Mouse (Mus musculus): Measurements from ENCODE around the gene Pex7.

Pex7 gene

GRCm38 (mm10) chr10:19877257-19877656 lies 30.2 kb downstream of the Pex7 start:
- DNase-seq (ENCODE audit: low spot score in 2 of 2): no peak

DNA sequence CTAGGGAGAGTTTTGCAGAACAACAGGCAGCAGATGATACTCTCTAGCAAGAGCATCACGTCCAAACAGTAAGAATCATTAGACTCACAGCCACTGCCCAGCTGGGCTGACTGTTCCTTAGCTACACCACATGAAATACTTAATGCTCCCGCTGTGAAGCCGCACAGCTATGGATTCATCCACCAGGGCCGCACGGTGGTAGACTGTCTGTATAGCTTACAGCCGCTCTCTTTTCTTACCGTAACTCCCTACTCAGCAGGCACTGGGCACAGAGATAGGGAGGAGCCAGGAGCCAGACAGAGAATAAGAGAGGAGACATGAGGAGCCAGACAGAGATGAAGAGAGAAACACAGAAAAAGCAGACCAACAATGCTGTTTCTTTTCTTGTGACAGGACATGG lies 30.8 kb downstream of the Pex7 start:
- DNase-seq (ENCODE audit: low spot score in 2 of 2): no peak

DNA sequence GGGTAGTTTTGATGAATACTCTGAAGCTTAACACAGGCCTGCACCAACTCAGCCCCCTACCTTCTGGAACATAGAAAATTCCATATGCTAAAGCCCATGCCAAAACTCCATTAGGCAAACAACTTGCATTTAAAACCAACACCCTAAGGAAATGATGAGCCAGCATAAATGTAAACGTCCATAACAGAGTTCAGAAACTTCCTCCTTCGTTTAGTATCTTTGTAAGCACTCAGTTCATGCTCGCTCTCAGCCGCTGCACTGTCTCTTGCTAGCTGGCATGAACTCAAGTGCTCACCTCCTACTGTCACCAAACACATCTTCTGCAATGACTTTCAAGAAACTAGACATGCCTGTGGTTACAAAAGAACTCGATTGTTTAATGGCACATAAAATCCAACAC lies 32.1 kb downstream of the Pex7 start:
- no peak for DNase-seq (ENCODE audit: low spot score in 2 of 2)

DNA sequence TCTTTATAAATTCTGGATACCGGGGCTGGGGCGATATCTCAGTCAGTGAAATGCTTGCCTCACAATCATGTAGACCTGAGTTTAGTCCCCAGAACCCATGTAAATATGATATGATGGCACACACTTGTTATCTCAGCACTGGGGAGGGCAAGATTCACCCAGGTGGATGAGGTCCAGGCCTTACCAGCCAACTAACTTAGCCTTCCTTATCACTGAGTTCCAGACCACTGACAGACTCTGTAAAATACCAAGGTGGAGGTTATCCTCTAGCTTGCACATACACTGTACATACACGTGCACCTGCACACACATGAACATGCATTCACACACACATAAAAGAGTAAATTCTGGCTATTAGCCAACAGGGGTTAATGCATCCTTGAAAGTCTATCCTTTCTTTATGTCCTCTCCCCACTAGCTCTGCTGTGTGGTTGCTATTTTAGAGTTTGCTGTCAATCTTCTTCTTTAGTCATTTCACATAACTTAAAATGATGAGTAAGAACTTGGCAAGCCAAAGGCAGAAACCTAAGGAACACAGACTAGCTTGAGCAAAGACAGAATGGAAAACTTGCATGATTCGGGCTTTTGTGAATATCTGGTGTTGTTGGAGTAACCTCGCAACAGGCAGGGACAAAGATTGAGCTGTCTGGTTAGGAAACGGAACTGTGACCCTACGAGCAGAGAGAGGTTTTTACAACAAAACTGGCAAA lies 51.7 kb downstream of the Pex7 start:
- peak; percentile 14 to 16 for DNase-seq (ENCODE audit: low spot score in 2 of 2)

- DNase-seq (ENCODE audit: low spot score in 2 of 2): no peak
Observed at GRCm38 (mm10) chr10:19853609-19854008, 53.9 kb downstream of the Pex7 start.

DNA sequence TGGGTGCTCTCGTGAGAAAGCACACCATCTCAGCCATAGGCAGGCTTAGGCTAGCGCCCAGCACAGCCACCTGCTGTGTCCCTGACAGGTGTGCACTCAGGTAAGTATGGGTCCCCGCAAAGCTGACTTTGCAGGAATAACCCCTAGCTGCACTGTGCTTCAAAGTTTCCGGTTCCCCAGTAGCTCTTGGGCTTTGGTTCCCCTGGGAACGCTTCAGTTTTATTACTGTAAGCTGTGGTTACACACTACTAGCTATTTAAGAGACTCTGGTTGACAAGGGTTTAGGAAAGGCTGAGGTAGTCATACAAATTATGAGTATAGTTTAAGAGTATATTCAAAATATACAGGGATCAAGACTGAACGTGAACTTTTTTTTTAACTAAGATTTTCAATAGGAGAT lies 54.7 kb downstream of the Pex7 start:
- DNase-seq (ENCODE audit: low spot score in 2 of 2): no peak

DNA sequence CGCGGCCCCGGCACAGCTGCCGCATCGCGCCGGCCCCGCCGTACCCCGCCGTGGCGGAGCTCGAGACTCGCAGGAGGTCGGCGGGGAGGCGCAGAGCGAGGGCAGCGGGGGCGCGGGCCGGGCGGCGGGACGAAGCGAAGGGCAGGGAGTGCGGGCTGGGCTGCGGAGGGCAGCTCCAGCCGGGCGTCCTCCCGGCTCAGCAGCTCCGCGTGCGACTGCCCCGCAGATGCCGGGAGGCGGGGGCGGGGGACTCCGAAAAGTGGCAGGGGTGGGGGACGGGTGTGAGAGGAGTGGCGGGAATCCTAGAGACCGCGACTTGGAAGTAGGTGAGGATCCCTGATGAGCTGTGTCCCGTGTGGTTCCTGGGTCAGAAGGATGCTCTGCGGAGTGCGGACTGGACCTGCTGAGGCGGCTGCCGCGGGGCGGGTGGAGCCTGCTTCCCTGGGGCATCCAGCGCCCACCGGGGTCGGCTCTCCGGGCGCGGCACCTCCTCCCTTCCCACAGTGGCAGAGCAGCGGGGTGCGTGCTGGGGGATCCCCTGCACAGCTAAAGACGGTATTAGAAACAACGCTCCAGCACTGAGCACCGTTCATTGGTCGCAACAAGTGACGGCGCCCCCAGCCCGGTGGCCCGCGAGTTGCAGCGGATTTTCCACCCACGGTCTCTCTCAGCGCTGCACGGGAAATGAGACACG lies 56.3 kb downstream of the Pex7 start, which contains the start of gene Slc35d3:
Gene Slc35d3, minus strand, starts transcription at position 462 of the 694 bp plus-strand sequence.
- peak; percentile 5 to 17 for DNase-seq (ENCODE audit: low spot score in 2 of 2)

GRCm38 (mm10) chr10:19850544-19850997 lies 56.9 kb downstream of the Pex7 start:
- no peak for DNase-seq (ENCODE audit: low spot score in 2 of 2)

DNA sequence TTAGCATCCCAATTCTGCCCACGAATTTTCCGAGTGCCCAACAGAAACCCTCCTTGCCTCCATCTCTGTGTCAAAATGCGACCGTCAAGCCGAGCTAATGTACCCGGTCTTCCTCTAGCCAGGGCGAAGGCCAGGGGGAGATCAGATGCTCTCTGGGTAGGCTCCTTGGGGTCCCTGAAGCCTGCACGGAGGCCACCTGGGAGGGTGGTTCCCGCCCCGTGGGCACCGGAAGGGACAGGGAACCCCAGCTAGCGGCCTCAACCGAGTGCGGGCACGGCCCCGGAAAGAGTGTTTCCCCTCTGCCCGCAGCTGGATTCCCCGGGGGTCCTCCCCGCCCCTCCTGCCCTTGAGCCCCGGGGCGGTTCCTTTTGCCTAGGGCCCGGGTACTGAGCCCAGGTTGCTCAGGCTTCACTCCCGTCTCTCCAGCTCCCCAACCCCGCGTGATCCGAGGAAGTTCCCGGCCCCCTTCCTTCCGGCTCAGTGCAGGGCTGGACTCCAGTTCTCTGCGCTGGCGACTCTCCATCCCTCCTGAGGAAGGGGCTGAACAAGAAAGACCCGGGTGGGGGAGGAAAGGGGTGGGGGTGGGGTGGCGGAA lies 57.6 kb downstream of the Pex7 start:
- DNase-seq (ENCODE audit: low spot score in 2 of 2): no peak

DNA sequence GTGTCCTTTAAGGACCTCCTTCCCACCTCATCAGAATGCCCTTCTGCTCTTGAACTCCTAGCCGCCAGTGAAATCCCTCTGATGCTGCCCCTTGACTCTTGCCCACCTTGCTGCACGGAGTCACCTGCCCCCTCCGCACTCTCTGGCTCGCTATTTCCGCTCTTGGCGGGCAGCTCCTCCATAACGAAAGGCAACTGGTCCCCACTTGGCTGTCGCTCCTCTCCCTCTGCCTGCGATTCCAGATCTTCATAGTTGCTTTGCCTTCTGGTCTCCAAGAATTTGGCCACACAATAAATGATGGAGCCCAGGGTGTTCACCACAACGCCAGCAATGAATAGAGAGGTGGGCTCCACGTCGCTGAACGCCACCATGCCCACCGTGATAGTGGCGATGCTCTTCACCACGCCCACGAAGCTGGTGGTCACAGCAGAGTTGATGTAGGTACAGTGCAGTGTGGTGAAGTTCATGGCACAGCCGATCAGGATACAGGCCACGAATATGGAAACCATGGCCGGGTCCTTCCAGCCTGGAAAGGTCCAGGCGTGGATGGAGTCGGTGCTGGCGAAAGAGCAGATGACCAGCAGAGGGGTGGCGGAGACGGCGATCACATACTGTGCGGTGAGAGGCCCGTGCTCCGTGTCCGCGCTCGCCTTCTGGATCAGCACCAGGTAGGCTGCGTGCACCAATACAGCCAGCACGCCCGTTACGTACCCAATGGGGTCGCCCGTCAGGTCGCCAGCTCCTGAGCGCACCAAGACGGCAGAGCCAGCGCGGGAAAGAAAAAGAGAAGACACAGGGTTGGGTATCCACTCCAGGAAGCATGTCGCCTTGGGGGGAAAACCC lies 58.3 kb downstream of the Pex7 start:
- DNase-seq (ENCODE audit: low spot score in 2 of 2): no peak

DNA sequence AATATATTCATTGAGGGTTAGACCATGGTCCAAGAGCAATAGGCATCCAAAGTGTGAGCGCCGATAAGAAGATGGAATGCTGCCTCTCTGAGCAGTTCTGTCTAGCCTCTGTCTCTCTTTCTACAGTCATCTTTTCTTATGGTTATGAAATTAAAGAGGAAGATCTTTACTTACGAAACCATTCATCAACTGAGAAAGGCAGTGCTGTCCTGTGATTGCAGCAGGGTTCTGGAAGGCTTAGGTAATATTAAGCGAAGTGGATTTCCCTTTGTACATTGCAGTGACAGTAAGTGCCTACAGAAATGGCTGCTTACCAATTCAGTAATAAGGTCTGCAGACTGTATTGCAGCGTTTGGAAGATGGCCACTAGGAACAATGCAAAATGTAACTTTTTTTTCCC lies 67.7 kb downstream of the Pex7 start:
- no peak for DNase-seq (ENCODE audit: low spot score in 2 of 2)

GRCm38 (mm10) chr10:19835887-19836710 lies 71.4 kb downstream of the Pex7 start:
- DNase-seq (ENCODE audit: low spot score in 2 of 2): no peak

DNA sequence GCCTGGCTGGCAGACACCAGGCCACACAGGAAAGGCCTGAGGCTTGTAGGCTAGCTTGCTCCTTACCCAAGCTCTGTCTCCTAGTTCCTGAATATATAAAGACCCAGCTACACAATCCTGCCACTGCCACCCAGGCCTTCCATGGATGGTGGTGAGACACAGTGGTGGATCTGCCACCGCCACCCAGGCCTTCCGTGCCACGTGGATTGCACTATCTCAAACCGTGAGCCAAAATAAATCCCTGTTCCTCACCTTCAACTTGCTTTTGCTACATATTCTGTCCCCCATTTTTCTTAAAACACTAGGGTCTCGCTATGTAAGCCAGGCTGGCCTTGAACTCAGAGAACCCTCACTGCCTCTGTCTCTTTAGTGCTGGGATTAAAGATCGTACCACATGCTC lies 73.3 kb downstream of the Pex7 start:
- no peak for DNase-seq (ENCODE audit: low spot score in 2 of 2)

GRCm38 (mm10) chr10:19831072-19831849 lies 76.2 kb downstream of the Pex7 start:
- no peak for DNase-seq (ENCODE audit: low spot score in 2 of 2)

DNA sequence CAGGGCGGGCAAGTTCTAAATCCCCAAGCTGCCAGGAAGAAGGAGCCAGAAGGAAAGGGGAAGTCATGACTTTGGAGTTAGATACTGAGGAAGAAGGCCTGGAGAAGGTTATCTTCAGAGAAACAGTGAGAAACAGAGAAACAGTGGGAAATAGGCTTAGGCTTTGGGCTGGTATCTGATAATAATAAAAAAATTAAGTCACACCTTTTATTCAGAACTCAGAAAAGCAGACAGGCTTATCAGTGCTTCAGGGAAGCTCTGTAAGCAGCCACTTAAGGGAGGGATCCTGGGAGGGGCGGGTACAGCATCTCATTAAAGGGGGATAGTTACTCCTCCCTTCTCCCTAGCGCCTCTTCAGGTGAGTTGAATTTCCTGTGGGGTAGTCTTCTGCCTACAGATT lies 86.5 kb downstream of the Pex7 start:
- no peak for DNase-seq (ENCODE audit: low spot score in 2 of 2)

DNA sequence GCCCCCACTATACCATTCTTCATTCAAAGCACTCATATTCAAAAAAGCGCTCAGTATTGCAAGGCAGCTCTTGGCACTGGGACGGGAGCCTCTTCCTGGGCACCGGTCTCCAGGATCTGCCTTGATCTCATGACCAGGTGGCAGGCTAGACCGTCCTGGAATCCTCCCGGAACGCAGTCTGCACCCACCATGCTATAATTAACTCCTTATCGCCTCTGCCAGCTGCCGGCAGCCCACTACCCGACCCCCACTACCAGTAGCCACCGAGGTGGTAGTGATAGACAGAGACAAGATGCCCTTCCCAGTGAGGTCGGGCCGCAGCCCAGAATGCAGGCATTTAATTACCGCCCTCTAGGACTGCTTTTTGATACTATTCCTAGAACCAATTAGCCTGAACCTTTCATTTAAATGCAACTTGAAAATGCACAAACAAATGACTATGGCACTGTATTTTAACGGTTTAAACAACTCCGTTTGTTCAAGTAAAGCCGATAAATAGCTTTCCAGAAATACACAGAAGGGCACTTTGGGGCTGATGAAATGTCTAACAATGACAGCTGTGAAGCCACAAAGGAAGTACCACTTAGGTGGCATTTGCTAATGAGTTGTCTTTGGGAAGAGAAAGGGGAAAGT lies 88.7 kb downstream of the Pex7 start:
- DNase-seq (ENCODE audit: low spot score in 2 of 2): no peak

DNA sequence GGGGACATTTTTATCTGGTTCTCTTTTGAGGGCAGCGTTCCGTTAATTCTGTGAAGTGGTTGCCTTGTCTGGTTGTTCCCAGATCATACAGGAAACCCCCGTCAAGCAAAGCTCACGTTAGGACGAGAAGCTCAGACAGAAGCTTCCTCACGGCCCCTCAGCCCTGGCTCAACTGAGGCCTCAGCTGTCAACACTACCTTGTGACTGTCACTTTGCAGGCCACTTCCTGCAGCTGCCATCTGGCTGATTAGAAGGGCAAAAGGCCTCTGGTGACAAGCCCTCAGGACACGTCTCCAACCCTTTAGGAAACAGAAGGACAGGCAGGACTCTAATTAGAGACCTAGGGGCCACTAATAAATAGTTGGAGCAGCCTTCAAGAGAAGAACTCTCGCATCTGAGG lies 92.1 kb downstream of the Pex7 start:
- DNase-seq (ENCODE audit: low spot score in 2 of 2): no peak

GRCm38 (mm10) chr10:19811436-19812172 lies 95.9 kb downstream of the Pex7 start:
- peak; percentile 15 to 50 for DNase-seq (ENCODE audit: low spot score in 2 of 2)

DNA sequence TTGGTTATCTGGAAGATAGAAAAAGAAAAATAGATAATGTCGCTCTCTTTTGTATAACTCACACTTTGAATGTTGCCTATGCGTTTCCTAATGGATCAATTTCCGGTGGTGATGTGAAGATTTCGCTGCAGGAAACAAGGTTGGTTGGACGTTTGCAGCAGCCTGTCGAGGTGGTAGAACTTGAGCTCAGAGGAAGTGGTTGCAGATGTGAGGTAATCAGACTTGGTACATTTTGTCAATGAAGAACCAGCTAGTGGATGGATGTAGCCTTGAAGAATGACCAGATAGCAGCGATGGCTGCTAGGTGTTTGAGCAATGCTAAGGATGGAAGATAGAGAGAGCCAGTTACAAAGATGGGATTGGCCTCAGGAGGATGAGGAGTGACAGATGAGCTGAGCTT lies 102.7 kb downstream of the Pex7 start:
- DNase-seq (ENCODE audit: low spot score in 2 of 2): no peak

All from frontal cortex, postnatal 36 days (tissue).